Mouse (Mus musculus) layer of hippocampus, adult 9-10 months (tissue): ENCODE data around the gene Wnt2b.

Experiments used
- DNase-seq: peaks from one replicate; pipeline ENCODE4 v3.0.0; 2022; ENCODE audit warnings: low spot score

The Wnt2b gene

DNA sequence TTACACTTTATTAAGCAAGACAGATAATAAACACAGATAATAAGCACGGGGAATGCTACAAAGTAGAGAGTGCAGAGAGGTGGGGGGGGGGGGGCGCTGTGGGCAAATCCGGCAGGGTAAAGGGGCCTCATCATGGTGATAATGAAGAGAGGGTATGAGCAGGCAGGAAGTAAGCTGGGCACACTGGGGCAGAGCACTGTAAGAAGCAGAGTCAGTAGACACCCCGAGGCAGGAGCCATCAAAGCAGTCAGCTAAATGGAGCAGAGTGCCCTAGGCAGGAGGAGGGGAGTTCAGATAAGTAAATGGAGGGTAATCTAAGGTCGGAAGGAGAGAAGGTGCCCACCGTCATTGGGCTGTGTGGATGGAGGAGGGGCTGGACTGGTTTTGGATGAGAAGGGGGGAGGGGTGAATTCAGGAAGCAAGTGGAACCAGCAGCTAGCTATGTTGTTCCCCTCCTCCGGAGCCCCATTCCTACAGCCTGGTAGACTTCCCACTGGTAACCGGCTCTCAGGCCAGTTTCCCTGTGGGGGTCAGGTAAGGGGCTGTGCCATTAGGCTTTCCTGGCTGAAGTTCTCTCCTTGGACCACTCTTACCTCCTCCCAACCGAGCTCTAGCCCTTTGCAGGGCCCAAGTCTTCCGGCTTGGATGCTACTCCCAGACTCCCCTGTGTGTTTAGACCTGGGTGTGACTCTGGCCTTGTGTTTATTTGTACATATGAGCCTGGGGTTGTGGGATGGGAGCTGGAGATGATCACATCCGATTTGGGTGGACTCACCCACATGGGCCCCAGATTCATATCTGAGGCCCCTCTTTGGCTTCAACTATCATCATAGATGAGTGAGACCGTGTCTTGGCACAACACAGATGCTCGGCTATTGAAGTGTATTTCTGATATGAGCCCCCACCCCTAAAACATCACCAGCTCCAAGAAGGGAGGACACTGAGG, 1.9 kb upstream of the Wnt2b start:
- no peak for DNase-seq

DNA sequence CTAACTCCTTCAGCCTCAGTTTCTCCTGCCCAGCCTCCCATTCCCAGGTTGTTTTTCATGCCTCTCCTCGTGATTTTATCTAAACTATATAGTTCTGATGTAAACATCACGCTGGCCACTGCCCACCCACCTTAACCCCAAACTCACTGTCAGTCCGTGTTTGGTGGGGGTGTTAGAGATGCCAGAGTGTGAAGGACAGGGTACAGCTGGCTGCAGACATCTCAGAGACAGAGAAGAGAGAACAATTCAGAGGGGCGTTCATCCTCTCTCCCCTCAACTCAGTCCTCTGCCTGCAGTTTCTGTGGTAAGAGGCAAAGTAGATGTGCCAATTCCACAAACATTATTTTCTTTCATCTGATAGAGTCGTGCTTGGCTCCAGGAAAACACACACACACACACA, 1.1 kb upstream of the Wnt2b start:
- no peak for DNase-seq

GRCm38 (mm10) chr3:104962141-104962611, 455 bp upstream of the Wnt2b start:
- no peak for DNase-seq

DNA sequence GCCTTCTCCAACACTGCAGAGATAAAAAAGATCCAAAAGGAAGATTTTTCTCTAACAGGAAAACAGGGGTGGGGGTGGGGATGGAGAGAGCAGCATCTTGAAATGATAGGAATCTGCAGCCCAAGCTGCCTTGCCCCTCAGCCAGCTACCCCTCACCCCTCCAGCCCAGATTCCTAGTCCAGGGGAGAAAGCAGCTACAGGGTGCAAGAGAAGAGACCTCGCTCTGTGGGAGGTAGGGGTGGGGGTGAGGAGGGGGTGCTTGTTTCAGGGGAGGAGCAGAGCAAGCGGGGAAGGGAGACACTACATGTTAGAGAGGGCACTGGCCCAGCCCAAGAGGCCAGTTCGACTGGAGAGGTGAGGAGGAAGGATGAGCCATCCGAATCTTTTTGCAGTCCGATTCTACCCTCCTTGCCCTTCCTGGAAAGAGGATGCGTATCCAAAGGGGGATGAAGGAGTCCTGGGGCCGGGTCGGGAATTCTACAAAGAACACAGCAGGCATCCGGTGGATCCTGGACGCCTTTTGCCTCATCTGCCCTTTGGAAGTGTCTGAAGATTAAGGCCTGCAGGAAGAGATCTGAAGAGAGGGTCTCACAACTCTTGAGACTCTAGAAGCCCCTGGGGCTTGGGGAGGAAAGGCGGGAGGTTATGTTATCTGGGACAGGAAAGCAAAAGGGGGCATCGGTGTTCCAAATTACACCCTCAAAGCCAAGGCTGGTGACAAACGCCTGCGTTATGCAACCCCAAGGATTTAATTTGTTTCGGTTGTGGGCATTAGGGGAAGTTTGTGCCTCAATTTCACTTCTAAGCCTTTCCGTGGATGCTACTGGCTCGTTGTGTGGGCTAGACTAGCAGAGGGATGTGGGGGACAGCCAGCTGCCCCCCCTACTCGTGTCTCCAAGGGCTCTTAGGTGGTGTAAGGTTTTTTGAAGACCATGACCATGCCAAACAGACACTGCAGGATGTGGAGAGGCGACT, 1.4 kb downstream of the Wnt2b start:
- DNase-seq, result no peak

- DNase-seq, result no peak
These were observed 5.6 kb downstream of the Wnt2b start for GRCm38 (mm10) chr3:104956131-104956581.

GRCm38 (mm10) chr3:104954551-104954950, 7.2 kb downstream of the Wnt2b start:
- DNase-seq, result no peak

- DNase-seq, result no peak
These were observed 7.6 kb downstream of the Wnt2b start for GRCm38 (mm10) chr3:104954137-104954536.

DNA sequence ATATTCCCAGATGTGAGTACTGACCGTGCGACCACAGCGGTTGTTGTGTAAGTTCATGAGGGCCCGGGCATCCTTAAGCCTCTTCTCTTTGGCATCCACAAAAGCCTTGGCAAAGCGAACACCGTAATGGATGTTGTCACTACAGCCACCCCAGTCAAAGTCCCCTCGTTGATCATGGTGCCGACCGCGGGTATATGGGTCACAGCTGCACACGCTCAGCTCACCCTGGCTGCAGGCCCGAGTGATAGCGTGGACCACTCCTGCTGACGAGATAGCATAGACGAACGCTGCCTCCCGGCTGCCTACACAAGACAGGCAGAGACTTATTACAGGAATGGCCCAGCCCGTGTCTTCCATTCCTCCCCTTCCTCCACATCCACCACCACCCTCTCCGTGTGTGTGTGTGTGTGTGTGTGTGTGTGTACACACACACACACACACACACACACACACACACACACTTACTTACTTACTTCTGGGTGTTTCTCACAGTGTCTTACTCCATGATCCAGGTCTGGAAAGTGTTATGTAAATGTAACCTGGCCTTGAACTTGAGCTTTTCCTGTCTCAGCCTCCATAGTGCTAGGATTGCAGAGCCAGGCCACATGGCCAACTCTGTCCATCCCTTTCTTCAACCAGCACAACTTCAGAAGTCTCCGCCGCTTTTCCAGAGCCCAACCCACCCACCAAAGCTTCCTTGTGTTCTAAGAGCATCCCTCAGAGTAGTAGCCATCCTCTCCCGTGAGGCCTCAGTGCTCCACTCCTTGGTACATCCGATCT, 8.6 kb downstream of the Wnt2b start:
- DNase-seq, result no peak

GRCm38 (mm10) chr3:104950926-104951325, 10.8 kb downstream of the Wnt2b start:
- DNase-seq, result no peak

GRCm38 (mm10) chr3:104944894-104945293, 16.8 kb downstream of the Wnt2b start:
- no peak for DNase-seq

DNA sequence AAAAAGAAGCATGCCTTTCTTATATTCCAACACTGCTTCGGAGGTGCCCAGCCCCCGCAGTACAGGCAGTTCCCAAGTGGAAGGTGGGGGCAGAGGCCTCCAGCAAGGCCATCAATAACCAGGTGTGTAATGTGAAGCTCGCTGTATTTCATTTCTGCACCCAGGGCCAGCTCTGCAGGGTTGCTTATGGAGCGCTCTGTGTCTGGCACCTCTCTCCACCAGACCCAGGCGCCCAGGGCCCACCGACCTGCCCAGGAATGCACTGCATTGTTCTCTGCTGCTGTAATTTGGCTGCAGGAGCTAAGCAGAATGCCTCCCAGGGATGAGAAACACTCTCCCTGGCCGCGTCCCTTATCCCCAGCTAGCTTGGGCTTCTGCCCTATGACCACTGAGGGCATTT, 18.4 kb downstream of the Wnt2b start:
- DNase-seq, result no peak

DNA sequence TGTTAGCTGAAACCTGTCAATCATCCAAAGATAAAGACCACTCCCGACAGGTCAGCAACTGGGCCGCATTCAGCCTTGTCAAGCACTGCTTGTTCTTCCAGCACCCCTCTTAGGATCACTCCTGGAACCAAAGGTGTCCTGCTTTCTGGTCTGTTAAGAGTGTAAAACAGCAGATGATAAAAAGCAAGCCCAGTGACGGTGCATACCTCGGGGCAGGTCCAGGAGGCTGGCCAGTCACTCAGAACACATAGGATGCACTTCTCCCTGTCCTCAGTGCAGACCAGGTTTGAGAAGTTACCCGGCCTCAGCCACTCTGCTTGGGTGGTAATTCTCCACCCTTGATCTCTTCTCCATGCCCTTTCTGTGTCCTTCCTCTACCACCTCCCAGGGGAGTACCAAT, 19.0 kb downstream of the Wnt2b start:
- no peak for DNase-seq

- no peak for DNase-seq
These were observed 21.0 kb downstream of the Wnt2b start for GRCm38 (mm10) chr3:104940691-104941090.

DNA sequence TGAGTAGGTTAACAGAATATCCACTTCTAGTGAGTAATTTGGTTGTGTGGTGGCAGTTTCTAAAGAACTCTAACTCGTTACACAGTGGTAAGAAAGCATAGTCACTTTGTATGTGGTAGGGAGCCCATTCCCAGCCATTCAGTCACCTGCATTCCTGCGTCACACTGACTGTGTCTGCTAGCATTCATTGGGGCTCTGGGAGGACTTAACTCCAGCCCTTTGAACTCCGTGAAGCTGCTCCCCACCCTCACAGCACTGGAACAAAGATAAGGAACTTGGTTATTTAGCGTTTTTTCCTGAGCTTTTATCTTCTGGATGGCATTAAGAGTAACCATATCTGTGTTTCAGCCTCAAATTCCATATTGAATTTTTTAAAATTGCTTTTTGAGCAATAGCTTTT, 23.4 kb downstream of the Wnt2b start:
- no peak for DNase-seq

GRCm38 (mm10) chr3:104937728-104938305, 23.9 kb downstream of the Wnt2b start:
- DNase-seq, result no peak

GRCm38 (mm10) chr3:104929385-104929784, 32.3 kb downstream of the Wnt2b start:
- DNase-seq, result no peak

DNA sequence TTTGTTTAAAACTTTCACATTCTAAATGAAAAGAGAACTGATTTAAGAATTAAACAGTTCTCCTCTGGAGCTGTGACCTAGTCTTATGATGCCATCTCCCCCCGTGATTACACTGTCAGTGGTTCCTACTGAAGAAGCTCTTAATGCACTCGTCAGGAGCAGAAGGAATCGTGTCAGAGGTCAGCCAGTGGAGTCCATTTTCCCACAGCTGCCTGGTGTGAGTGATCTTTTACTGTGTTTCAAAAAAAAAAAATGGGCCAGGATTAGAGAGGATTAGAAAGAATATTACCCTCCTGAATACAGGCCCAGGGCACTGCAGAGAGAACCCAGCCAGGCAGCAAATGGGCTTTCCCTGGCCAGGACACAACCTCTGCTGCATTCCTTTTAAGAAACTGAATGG, 46.7 kb downstream of the Wnt2b start:
- no peak for DNase-seq

GRCm38 (mm10) chr3:104909195-104909594, 52.5 kb downstream of the Wnt2b start:
- no peak for DNase-seq

DNA sequence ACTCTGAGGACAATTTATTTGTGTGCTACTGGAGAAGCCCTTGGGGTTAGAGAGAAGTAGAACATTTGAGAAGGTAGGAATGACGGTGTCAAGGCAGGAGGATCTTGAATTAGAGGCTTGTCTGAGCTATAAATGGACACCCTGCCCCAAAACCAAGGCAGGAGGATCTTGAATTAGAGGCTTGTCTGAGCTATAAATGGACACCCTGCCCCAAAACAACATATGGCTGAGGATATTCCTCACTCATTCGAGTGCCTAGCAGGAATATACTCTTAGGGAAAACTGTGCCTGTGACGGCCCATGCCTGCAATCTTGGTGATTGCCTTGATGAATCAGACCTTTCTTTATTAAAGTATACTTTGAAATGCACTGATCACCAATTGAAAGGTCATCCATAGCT, 55.7 kb downstream of the Wnt2b start:
- DNase-seq, result no peak

- DNase-seq, result no peak
These were observed 56.3 kb downstream of the Wnt2b start for GRCm38 (mm10) chr3:104905389-104905788.

GRCm38 (mm10) chr3:104901154-104901553, 60.6 kb downstream of the Wnt2b start:
- no peak for DNase-seq
